Mouse (Mus musculus) kidney, embryonic 16.5 days (tissue): ENCODE data around the gene Pi4k2a. TPM values are rescaled to one million over a fixed set of nuclear protein-coding genes. Genes with fewer than 3 reads are reported as not detected.

Experiments used
- ATAC-seq: fragments of 200-750 bp; cut with Nextera tagmentation; 2 replicates; pipeline ENCODE4 v1.8.0; 2017; ENCODE audit warnings: moderate TSS enrichment; ENCODE audit not compliant: low FRiP score, low TSS enrichment
- H3K27ac ChIP-seq: fragments of 300-500 bp; sonication (generic); 2 replicates; pipeline ENCODE4 v1.5.1; 2014; ENCODE audit warnings: low read length
- H3K27me3 ChIP-seq: fragments of 300-500 bp; sonication (generic); 2 replicates; pipeline ENCODE4 v1.6.1; 2014; ENCODE audit warnings: low read length, control low read depth, mixed read lengths; ENCODE audit not compliant: insufficient read depth
- H3K36me3 ChIP-seq: fragments of 300-500 bp; sonication (generic); 2 replicates; pipeline ENCODE4 v1.6.1; 2014; ENCODE audit warnings: low read length, control low read depth, mixed read lengths; ENCODE audit not compliant: insufficient read depth
- H3K4me1 ChIP-seq: fragments of 300-500 bp; sonication (generic); 2 replicates; pipeline ENCODE4 v1.6.1; 2014; ENCODE audit warnings: low read length, control low read depth, mixed read lengths; ENCODE audit not compliant: insufficient read depth
- H3K4me2 ChIP-seq: fragments of 300-500 bp; sonication (generic); replicated peaks from 2 replicates; pipeline ENCODE4 v1.6.1; 2014; ENCODE audit warnings: low read depth, low read length
- H3K4me3 ChIP-seq: fragments of 300-500 bp; sonication (generic); 2 replicates; pipeline ENCODE4 v1.5.1; 2014; ENCODE audit warnings: mild to moderate bottlenecking, low read length
- H3K9ac ChIP-seq: fragments of 300-500 bp; sonication (generic); replicated peaks from 2 replicates; pipeline ENCODE4 v1.6.1; 2014; ENCODE audit warnings: low read length
- H3K9me3 ChIP-seq: fragments of 300-500 bp; sonication (generic); 2 replicates; pipeline ENCODE4 v1.6.1; 2016; ENCODE audit warnings: low read length, control low read depth
- WGBS: fragments of 180-500 bp; shearing (Covaris S2); extraction: QIAGEN DNeasy Blood & Tissue Kit; methylation state at CpG from one replicate; pipeline ENCODE4 v1.1.7; 2014; 5-methylcytosine and 5-hydroxymethylcytosine counted together
- polyA plus RNA-seq: library from polyadenylated mRNA; unstranded; fragments of >200 nt; fragmentation: Nextera tagmentation; extraction: Ambion mirVana; gene quantifications from 2 replicates; pipeline ENCODE4 v1.2.1, GENCODE M21; 2015

The Pi4k2a gene
- polyA plus RNA-seq, 1 experiment from 2014 or later, result 15.3 TPM

DNA sequence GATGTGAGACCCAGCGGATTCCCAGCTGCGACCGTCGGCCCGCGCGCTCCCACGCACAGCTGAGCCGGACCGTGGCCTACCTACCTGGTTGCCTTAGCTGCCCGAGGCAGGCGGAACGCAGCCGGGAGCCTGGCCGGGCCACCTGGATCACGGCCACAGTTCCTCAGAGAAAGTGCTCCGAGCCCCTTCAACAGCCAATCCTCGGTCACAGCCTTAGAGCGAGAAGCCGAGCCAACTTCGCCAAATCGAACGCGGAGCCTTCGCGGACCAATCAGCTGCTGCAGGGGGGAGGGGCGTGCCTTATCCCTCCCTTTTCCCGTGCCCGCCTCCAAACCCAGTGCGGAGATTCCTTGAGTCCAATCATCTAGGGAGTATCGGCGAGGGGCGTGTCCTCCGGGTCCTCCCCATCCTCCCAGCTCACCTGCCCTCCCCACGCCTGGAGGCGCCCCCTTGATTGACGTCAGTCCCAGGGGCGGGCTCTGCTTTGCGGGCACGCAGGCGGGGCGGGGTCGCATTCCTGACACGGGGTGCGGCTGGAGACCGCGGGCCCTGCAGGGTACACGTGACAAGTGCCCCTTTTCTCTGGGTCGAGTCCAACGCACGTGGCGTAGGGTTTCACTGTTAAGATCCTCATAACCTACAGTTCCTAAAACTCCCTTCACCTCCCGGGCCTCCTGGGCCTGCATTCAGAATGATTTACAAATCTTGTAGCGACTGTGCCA is 38.7 kb downstream of the Pi4k2a start, which contains the start of gene Avpi1:
Gene Avpi1 (minus strand): TSS at position 273 of the 722 bp plus-strand sequence.
- peak within 1 kb of the TSS; percentile 90 for H3K27ac ChIP-seq
- peak; percentile 97 for ATAC-seq
- no peaks in the 10 kb centered on the region for H3K27me3 ChIP-seq
- under 1% methylated on average over 54 of the region's 54 CpGs for WGBS
- no peaks in the 10 kb centered on the region for H3K9me3 ChIP-seq
- peaks cover 17% of the 10 kb centered on the region for H3K4me1 ChIP-seq
- peak within 1 kb of the TSS; percentile 87 for H3K9ac ChIP-seq
- peak within 1 kb of the TSS; percentile 97 for H3K4me2 ChIP-seq
- peak within 1 kb of the TSS; percentile 73 for H3K4me3 ChIP-seq
- H3K36me3 ChIP-seq, result peaks cover 4% of the 10 kb centered on the region; the same call in 1 of the 2 replicates

- WGBS, result 31% methylated on average over 14 of the region's 14 CpGs
- no peak for ATAC-seq
- peak overlapping the region; percentile 58 for H3K9ac ChIP-seq
Observed at GRCm38 (mm10) chr19:42129509-42130293, 39.4 kb downstream of the Pi4k2a start.

DNA sequence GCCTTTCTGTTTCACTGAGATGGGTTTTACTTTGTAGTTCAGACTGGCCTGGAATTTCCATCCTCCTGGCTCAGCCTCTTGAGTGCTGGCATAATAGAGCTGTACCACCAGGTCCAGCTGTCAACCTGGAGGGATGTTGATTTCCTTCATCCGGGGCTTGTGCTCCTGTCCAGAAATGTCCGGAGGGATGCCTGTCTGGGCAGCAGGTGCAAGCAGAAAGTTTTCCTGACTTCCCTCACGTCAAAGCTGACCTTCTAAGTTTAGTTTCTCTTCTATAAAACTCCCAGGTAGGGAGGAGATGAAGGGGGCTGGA is 40.0 kb downstream of the Pi4k2a start:
- no peak for ATAC-seq
- H3K4me1 ChIP-seq, result peaks cover 17% of the 10 kb centered on the region
- WGBS, result 70% methylated on average over 3 of the region's 3 CpGs
- H3K9me3 ChIP-seq, result no peaks in the 10 kb centered on the region
- H3K4me3 ChIP-seq, result no peak overlapping the region
- H3K36me3 ChIP-seq, result no peaks in the 10 kb centered on the region
- H3K4me2 ChIP-seq, result no peak overlapping the region
- H3K27ac ChIP-seq, result no peak overlapping the region
- no peak overlapping the region for H3K9ac ChIP-seq
- H3K27me3 ChIP-seq, result no peaks in the 10 kb centered on the region

More at GRCm38 (mm10) chr19:42129509-42130293, 39.4 kb downstream of the Pi4k2a start:
- H3K36me3 ChIP-seq, result 0 out of 2 replicates have a peak, but pooled peaks cover 2% of the 10 kb centered on the region
- peak overlapping the region; percentile 73 for H3K27ac ChIP-seq
- H3K9me3 ChIP-seq, result no peaks in the 10 kb centered on the region
- peak overlapping the region; percentile 73 for H3K4me3 ChIP-seq
- peak overlapping the region; percentile 97 for H3K4me2 ChIP-seq
- peaks cover 17% of the 10 kb centered on the region for H3K4me1 ChIP-seq
- H3K27me3 ChIP-seq, result no peaks in the 10 kb centered on the region

GRCm38 (mm10) chr19:42131101-42131500 is 40.8 kb downstream of the Pi4k2a start:
- Histone ChIP-seq H3K27me3 (no peaks in the 10 kb centered on the region), H3K36me3 (no peaks in the 10 kb centered on the region), H3K4me1 (peaks cover 17% of the 10 kb centered on the region), H3K9ac (no peak overlapping the region), H3K4me2 (no peak overlapping the region), H3K9me3 (no peaks in the 10 kb centered on the region), H3K27ac (no peak overlapping the region), H3K4me3 (no peak overlapping the region)
- no peak for ATAC-seq
- 36% methylated on average over 5 of the region's 5 CpGs for WGBS

DNA sequence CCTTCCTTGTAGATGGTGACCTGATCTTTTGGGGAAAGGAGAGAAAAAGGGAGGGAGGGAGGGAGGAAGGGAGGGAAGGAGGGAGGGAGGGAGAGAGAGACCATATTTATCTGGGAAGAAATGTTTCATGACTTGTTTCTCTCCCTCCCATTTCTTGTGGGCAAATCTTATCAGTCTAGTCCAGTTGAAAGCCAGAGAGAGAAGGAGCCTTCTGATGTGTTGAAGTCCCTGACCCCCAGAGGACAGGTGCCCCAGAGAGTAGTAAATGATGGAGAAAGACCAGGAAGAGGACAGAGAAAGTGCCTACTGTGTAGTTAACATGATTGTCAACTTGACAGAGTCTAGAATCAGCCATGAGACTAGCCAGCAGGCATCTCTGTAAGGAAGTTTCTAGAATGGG is 44.8 kb downstream of the Pi4k2a start:
- no peak for ATAC-seq
- H3K4me1 ChIP-seq, result 0 out of 2 replicates have a peak, but pooled peaks cover 2% of the 10 kb centered on the region
- no peak overlapping the region for H3K27ac ChIP-seq
- H3K9me3 ChIP-seq, result no peaks in the 10 kb centered on the region
- no peak overlapping the region for H3K4me3 ChIP-seq
- no peak overlapping the region for H3K9ac ChIP-seq
- H3K4me2 ChIP-seq, result no peak overlapping the region
- H3K27me3 ChIP-seq, result no peaks in the 10 kb centered on the region
- no peaks in the 10 kb centered on the region for H3K36me3 ChIP-seq

GRCm38 (mm10) chr19:42136126-42136525 is 45.9 kb downstream of the Pi4k2a start:
- Histone ChIP-seq H3K9me3 (no peaks in the 10 kb centered on the region), H3K36me3 (no peaks in the 10 kb centered on the region), H3K9ac (no peak overlapping the region), H3K4me3 (no peak overlapping the region), H3K4me2 (no peak overlapping the region), H3K4me1 (0 out of 2 replicates have a peak, but pooled peaks cover 1% of the 10 kb centered on the region), H3K27ac (no peak overlapping the region), H3K27me3 (no peaks in the 10 kb centered on the region)
- 27% methylated on average over 5 of the region's 5 CpGs for whole genome bisulfite sequencing
- ATAC-seq, result no peak

DNA sequence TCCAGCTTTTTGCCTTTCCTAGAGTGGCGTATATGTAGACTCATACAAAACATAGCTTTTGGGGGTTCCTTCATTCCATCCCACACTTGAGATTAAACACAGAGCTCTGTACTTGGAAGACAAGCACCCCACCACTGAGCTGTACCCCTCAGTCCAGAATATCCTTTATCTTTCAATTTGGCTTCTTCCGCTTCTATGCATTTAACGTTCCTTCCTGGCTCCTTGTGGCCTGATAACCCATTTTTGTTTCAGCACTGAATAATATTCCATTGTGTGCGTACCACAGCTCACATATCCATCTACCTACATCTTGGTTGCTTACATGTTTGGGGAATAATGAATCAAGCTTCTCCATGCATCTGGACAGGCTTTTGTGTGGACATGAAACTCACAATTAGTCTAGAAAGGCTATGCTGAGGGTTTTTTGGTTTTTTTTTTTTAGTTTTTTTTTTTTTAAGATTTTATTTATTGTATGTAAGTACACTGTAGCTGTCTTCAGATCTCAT is 47.0 kb downstream of the Pi4k2a start:
- no peaks in the 10 kb centered on the region for H3K36me3 ChIP-seq
- H3K27ac ChIP-seq, result no peak overlapping the region
- WGBS, result 95% methylated on average over 4 of the region's 4 CpGs
- no peak overlapping the region for H3K4me2 ChIP-seq
- no peak overlapping the region for H3K4me3 ChIP-seq
- H3K4me1 ChIP-seq, result no peaks in the 10 kb centered on the region
- no peak for ATAC-seq
- H3K27me3 ChIP-seq, result no peaks in the 10 kb centered on the region
- H3K9me3 ChIP-seq, result no peaks in the 10 kb centered on the region
- H3K9ac ChIP-seq, result no peak overlapping the region

- no peak overlapping the region for H3K4me3 ChIP-seq
- H3K4me1 ChIP-seq, result no peaks in the 10 kb centered on the region
- ATAC-seq, result no peak
- H3K27ac ChIP-seq, result no peak overlapping the region
- no peaks in the 10 kb centered on the region for H3K36me3 ChIP-seq
- no peak overlapping the region for H3K4me2 ChIP-seq
- WGBS, result 73% methylated on average over 15 of the region's 15 CpGs
- no peak overlapping the region for H3K9ac ChIP-seq
- H3K27me3 ChIP-seq, result no peaks in the 10 kb centered on the region
- no peaks in the 10 kb centered on the region for H3K9me3 ChIP-seq
Observed at GRCm38 (mm10) chr19:42138517-42139285, 48.4 kb downstream of the Pi4k2a start.

DNA sequence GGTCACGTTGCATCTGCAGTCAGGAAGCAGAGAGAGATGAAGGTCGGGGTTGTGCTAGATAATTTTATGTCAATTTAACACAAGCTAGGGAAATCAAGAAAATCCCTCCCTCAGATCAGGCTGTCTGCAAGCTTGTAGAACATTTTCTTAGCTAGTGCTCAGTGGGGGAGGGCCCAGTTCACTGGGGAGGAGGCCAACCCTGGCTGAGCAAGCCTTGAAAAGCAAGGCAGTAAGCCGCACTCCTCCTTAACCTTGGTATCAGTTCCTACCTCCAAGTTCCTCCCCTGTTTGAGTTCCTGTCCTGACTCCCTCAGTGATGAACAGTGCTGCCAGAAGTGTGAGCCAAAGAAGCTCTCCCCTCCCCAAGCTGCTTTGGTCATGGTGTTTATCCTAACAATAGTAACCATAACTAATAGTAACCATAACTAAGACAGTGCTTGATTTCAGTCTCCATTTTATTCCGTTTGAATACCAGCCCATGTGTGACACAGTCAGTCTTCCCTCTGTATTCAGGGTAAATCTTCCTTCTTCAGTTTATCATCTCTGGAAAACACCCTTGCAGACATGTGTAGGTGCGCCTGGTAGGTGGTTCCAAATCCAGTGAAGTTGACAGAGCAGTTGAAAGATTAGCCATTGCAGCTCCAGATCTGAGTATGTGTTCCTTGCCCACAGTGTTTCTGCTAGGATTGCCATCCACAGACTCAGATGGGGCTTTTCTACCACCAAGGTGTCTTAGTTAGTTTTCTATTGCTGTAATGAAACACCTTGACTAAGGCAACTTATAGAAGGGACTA is 49.7 kb downstream of the Pi4k2a start:
- no peak for ATAC-seq
- H3K36me3 ChIP-seq, result no peaks in the 10 kb centered on the region
- no peak overlapping the region for H3K9ac ChIP-seq
- no peaks in the 10 kb centered on the region for H3K4me1 ChIP-seq
- H3K4me3 ChIP-seq, result no peak overlapping the region
- WGBS, result 77% methylated on average over 5 of the region's 5 CpGs
- no peaks in the 10 kb centered on the region for H3K27me3 ChIP-seq
- H3K4me2 ChIP-seq, result no peak overlapping the region
- no peak overlapping the region for H3K27ac ChIP-seq
- no peaks in the 10 kb centered on the region for H3K9me3 ChIP-seq
